Comparison of ENCODE assay signal across 23 mouse cellular contexts in the genomic region with DNA sequence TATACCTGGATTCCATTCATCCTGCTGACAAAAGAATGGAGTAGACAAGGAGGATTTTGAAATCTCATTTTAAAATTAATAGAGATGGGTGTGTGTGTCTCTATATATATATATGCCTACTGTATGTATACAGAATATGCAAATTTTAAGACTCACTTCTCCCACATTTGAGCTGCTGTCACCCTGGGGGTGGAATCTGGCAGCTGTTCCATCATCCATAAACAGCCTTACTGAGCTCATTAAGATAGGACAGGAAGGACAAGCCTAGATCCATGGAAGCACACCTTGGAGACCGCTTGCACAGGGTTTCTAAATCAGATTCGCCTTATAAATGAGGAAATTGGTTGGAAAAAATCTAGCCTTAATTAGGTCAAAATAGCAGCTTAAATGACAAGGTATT. TPM values are rescaled to one million over a fixed set of nuclear protein-coding genes. Genes with fewer than 3 reads are reported as not detected.
DNase-seq lines count a peak whose midpoint lies in the region; TF ChIP-seq lines count a peak whose summit lies in the region.
"Had no signal": no experiment of that assay in that cellular context is flagged by ENCODE, and none has a peak within 500 bp of the region (broad histone marks: within the 10 kb centered on the region; RNA-seq: fewer than 3 reads in every experiment).

No protein-coding gene starts in this region.

- no peak for TF ChIP-seq CTCF in left cerebral cortex, adult 2 months (IDR thresholded peaks at IDR 0.05)
- TF ChIP-seq CTCF in olfactory bulb, adult 2 months (IDR thresholded peaks at IDR 0.05; ENCODE audit: insufficient read depth, low read depth, low read length) = no peak

- intact Hi-C loops in left cerebral cortex, adult 2 months (cut with DNase I) = loop anchor here (2.0 kb wide), 1 partner anchor 14 kb away; no protein-coding TSS in a partner anchor
- intact Hi-C loops in left cerebral cortex, postnatal 14 days (cut with DNase I) = no loop called here

- peak overlapping the region; percentile 76 for H3K27ac ChIP-seq in left cerebral cortex, adult 2 months
- H3K27ac ChIP-seq in olfactory bulb, adult 2 months (ENCODE audit: insufficient read depth, low read depth, low read length) = peak overlapping the region; percentile 86; the same call in 1 of the 2 replicates
- H3K27ac ChIP-seq: embryonic facial prominence, embryonic 12.5 days; embryonic facial prominence, embryonic 15.5 days; heart, adult 2 months; hindbrain, embryonic 12.5 days; hindbrain, embryonic 15.5 days had no signal

- no peak overlapping the region for H3K4me3 ChIP-seq in left cerebral cortex, adult 2 months
- H3K4me3 ChIP-seq in olfactory bulb, adult 2 months (ENCODE audit: insufficient read depth, low read depth, low read length) = no peak overlapping the region
- H3K4me3 ChIP-seq: embryonic facial prominence, embryonic 12.5 days; embryonic facial prominence, embryonic 15.5 days; heart, adult 2 months; hindbrain, embryonic 12.5 days; hindbrain, embryonic 15.5 days had no signal

- peak; percentile 65 to 81 for DNase-seq in frontal cortex, adult 2 months (ENCODE audit: extremely low spot score in 1 of 2, low spot score in 1 of 2)
- DNase-seq in frontal cortex, postnatal 14 days (ENCODE audit: low spot score in 2 of 2) = no peak
- no peak for DNase-seq in left cerebral cortex, adult 2 months (ENCODE audit: extremely low spot score in 1 of 2, low spot score in 2 of 2)
- no peak for DNase-seq in left cerebral cortex, postnatal 14 days (ENCODE audit: low spot score in 2 of 2)
- peak; percentile 73 for DNase-seq in right cerebral cortex, adult 18-20 months
- no peak for DNase-seq in right cerebral cortex, postnatal 14 days
- DNase-seq: B cell, adult 2 months; cerebellum, adult 11 months; cerebellum, adult 2 months; cerebellum, adult 9-11 months; cerebellum, postnatal 25 days; forebrain, postnatal 0 days; gastrocnemius, postnatal 25 days; heart, adult 2 months had no signal

- H3K4me1 ChIP-seq in olfactory bulb, adult 2 months (ENCODE audit: control insufficient read depth, insufficient read depth, low read length) = peaks cover 44% of the 10 kb centered on the region
- H3K4me1 ChIP-seq: embryonic facial prominence, embryonic 12.5 days; embryonic facial prominence, embryonic 15.5 days had no signal

- WGBS in olfactory bulb, adult 2 months = 93% methylated on average over 2 of the region's 2 CpGs

- no peak for TF ChIP-seq POLR2A in olfactory bulb, adult 2 months (IDR thresholded peaks at IDR 0.05; ENCODE audit: insufficient read depth, low read depth, low read length)

RNA-seq across cellular contexts. Expression of gene Ildr2, which starts 44.9 kb away (rescaled TPM):
- polyA plus RNA-seq in frontal cortex, adult 2 months (2012; rRNA removed) = 35.0 and 37.6 TPM in 2 replicates
- total RNA-seq in left cerebral cortex, adult 2 months (2021) = 100 to 1,000 TPM; 111 to 119 TPM
- total RNA-seq in left cerebral cortex, postnatal 14 days (2021) = 100 to 1,000 TPM; 146 to 166 TPM
- 36.7 and 55.3 TPM in 2 replicates for polyA plus RNA-seq in olfactory bulb, adult 2 months (2012; ENCODE audit: insufficient read depth, insufficient read length, low replicate concordance, missing spikeins)
- total RNA-seq: CH12.LX; common myeloid progenitor, adult 5-6 weeks; hematopoietic stem cell, adult 5-6 weeks had no signal
- polyA plus RNA-seq: G1E had no signal

Comparison
In these comparisons a context has a peak if more than half of its experiments do, and no peak if none do; other contexts are left out.
1. DNase-seq: peak in frontal cortex, adult 2 months (2 of 2) and right cerebral cortex, adult 18-20 months (single experiment); none in frontal cortex, postnatal 14 days (0 of 2), left cerebral cortex, adult 2 months (0 of 2), left cerebral cortex, postnatal 14 days (0 of 2) and right cerebral cortex, postnatal 14 days (single experiment).